Mouse (Mus musculus) heart, embryonic 12.5 days (tissue): ENCODE results near the gene Il22ra1. TPM values are rescaled to one million over a fixed set of nuclear protein-coding genes. Genes with fewer than 3 reads are reported as not detected.
A peak's percentile ranks its signal among the peaks of the same experiment; 100 is the strongest.
"Not testable (repeated sequence)": the region's sequence is repeated elsewhere in the genome, so short reads cannot be mapped to it uniquely, and the experiment has no call there.

Experiments
- ATAC-seq: fragments of 200-750 bp; cut with Nextera tagmentation; 2 replicates; pipeline ENCODE4 v1.8.0; 2017; ENCODE audit warnings: moderate TSS enrichment, moderate library complexity; ENCODE audit not compliant: insufficient number of reproducible peaks, low FRiP score
- H3K27ac ChIP-seq: fragments of 300-500 bp; sonication (generic); 2 replicates; pipeline ENCODE4 v1.5.1; 2016; ENCODE audit warnings: mild to moderate bottlenecking, moderate library complexity; ENCODE audit not compliant: poor library complexity, severe bottlenecking
- H3K27me3 ChIP-seq: fragments of 300-500 bp; sonication (generic); replicated peaks from 2 replicates; pipeline ENCODE4 v1.6.1; 2016; ENCODE audit warnings: mild to moderate bottlenecking, moderate library complexity
- H3K36me3 ChIP-seq: fragments of 300-500 bp; sonication (generic); 2 replicates; pipeline ENCODE4 v1.6.1; 2016; ENCODE audit warnings: mild to moderate bottlenecking, moderate library complexity
- H3K4me1 ChIP-seq: fragments of 300-500 bp; sonication (generic); replicated peaks from 2 replicates; pipeline ENCODE4 v1.6.1; 2016; ENCODE audit warnings: mild to moderate bottlenecking
- H3K4me2 ChIP-seq: fragments of 300-500 bp; sonication (generic); 2 replicates; pipeline ENCODE4 v1.6.1; 2016; ENCODE audit warnings: mild to moderate bottlenecking, moderate library complexity
- H3K4me3 ChIP-seq: fragments of 300-500 bp; sonication (generic); 2 replicates; pipeline ENCODE4 v1.5.1; 2016; ENCODE audit warnings: mild to moderate bottlenecking
- H3K9ac ChIP-seq: fragments of 300-500 bp; sonication (generic); 2 replicates; pipeline ENCODE4 v1.6.1; 2016; ENCODE audit warnings: mild to moderate bottlenecking, moderate library complexity
- H3K9me3 ChIP-seq: fragments of 300-500 bp; sonication (generic); replicated peaks from 2 replicates; pipeline ENCODE4 v1.6.1; 2016; ENCODE audit warnings: mild to moderate bottlenecking, moderate library complexity
- WGBS: fragments of 180-500 bp; shearing (Covaris S2); methylation state at CpG from one replicate; pipeline ENCODE4 v1.1.7; 2016; 5-methylcytosine and 5-hydroxymethylcytosine counted together
- polyA plus RNA-seq: library from polyadenylated mRNA; unstranded; fragments of >200 nt; fragmentation: Nextera tagmentation; extraction: Ambion mirVana; gene quantifications from 2 replicates; pipeline ENCODE4 v1.2.1, GENCODE M21; 2016

Gene Il22ra1
- polyA plus RNA-seq, 1 experiment from 2014 or later, result not detected

GRCm38 (mm10) chr4:135703497-135703896 is 24.5 kb upstream of the Il22ra1 start:
- WGBS, result 71% methylated on average over 13 of the region's 13 CpGs
- H3K9ac ChIP-seq, result no peak overlapping the region
- no peak overlapping the region for H3K27ac ChIP-seq
- no peak overlapping the region for H3K4me2 ChIP-seq
- no peaks in the 10 kb centered on the region for H3K36me3 ChIP-seq
- ATAC-seq, result no peak
- H3K9me3 ChIP-seq, result no peaks in the 10 kb centered on the region
- H3K4me3 ChIP-seq, result no peak overlapping the region
- peaks cover 8% of the 10 kb centered on the region; the same call in 1 of the 2 replicates for H3K27me3 ChIP-seq
- H3K4me1 ChIP-seq, result peaks cover 11% of the 10 kb centered on the region

- WGBS, result 34% methylated on average over 6 of the region's 6 CpGs
- Histone ChIP-seq H3K27ac (no peak overlapping the region), H3K36me3 (no peaks in the 10 kb centered on the region), H3K4me3 (no peak overlapping the region), H3K9ac (no peak overlapping the region; the same call in 1 of the 2 replicates), H3K27me3 (peaks cover 8% of the 10 kb centered on the region; the same call in 1 of the 2 replicates), H3K9me3 (no peaks in the 10 kb centered on the region), H3K4me1 (peaks cover 11% of the 10 kb centered on the region), H3K4me2 (no peak overlapping the region)
- no peak for ATAC-seq
Observed at GRCm38 (mm10) chr4:135704016-135704415, 24.0 kb upstream of the Il22ra1 start.

GRCm38 (mm10) chr4:135706045-135706444 is 21.9 kb upstream of the Il22ra1 start:
- H3K4me3 ChIP-seq, result no peak overlapping the region
- no peak overlapping the region for H3K27ac ChIP-seq
- no peak overlapping the region for H3K4me2 ChIP-seq
- H3K9ac ChIP-seq, result no peak overlapping the region
- H3K27me3 ChIP-seq, result peaks cover 8% of the 10 kb centered on the region; the same call in 1 of the 2 replicates
- H3K9me3 ChIP-seq, result no peaks in the 10 kb centered on the region
- 82% methylated on average over 6 of the region's 6 CpGs for WGBS
- H3K36me3 ChIP-seq, result no peaks in the 10 kb centered on the region
- H3K4me1 ChIP-seq, result peaks cover 11% of the 10 kb centered on the region; the same call in 1 of the 2 replicates
- no peak for ATAC-seq

GRCm38 (mm10) chr4:135709072-135709564 is 18.9 kb upstream of the Il22ra1 start:
- Histone ChIP-seq H3K27ac (no peak overlapping the region), H3K4me3 (peak overlapping the region; percentile 24), H3K9ac (no peak overlapping the region), H3K27me3 (peaks cover 5% of the 10 kb centered on the region; the same call in 1 of the 2 replicates), H3K4me1 (peaks cover 2% of the 10 kb centered on the region; the same call in 1 of the 2 replicates), H3K4me2 (peak overlapping the region; percentile 55), H3K9me3 (0 out of 2 replicates have a peak, but pooled peaks cover 3% of the 10 kb centered on the region), H3K36me3 (no peaks in the 10 kb centered on the region)
- ATAC-seq, result peak; percentile 41; the same call in 1 of the 2 replicates
- WGBS, result 8% methylated on average over 8 of the region's 8 CpGs

GRCm38 (mm10) chr4:135709621-135710020 is 18.4 kb upstream of the Il22ra1 start:
- H3K9me3 ChIP-seq, result 0 out of 2 replicates have a peak, but pooled peaks cover 8% of the 10 kb centered on the region
- no peaks in the 10 kb centered on the region for H3K4me1 ChIP-seq
- no peaks in the 10 kb centered on the region for H3K36me3 ChIP-seq
- 62% methylated on average over 11 of the region's 11 CpGs for WGBS
- no peak overlapping the region for H3K9ac ChIP-seq
- H3K27ac ChIP-seq, result no peak overlapping the region
- no peak overlapping the region for H3K4me3 ChIP-seq
- no peak overlapping the region for H3K4me2 ChIP-seq
- H3K27me3 ChIP-seq, result peaks cover 5% of the 10 kb centered on the region; the same call in 1 of the 2 replicates
- ATAC-seq, result no peak

- no peak overlapping the region for H3K4me3 ChIP-seq
- H3K4me2 ChIP-seq, result no peak overlapping the region
- no peak overlapping the region for H3K27ac ChIP-seq
- peaks cover 13% of the 10 kb centered on the region; the same call in 1 of the 2 replicates for H3K9me3 ChIP-seq
- H3K4me1 ChIP-seq, result no peaks in the 10 kb centered on the region
- H3K36me3 ChIP-seq, result no peaks in the 10 kb centered on the region
- no peaks in the 10 kb centered on the region; the same call in 1 of the 2 replicates for H3K27me3 ChIP-seq
- ATAC-seq, result no peak
- H3K9ac ChIP-seq, result no peak overlapping the region
- 38% methylated on average over 3 of the region's 3 CpGs for WGBS
Observed at GRCm38 (mm10) chr4:135710392-135710791, 17.6 kb upstream of the Il22ra1 start.

GRCm38 (mm10) chr4:135714776-135715175 is 13.2 kb upstream of the Il22ra1 start:
- WGBS, result 71% methylated on average over 8 of the region's 8 CpGs
- ATAC-seq, result no peak

GRCm38 (mm10) chr4:135716438-135716837 is 11.5 kb upstream of the Il22ra1 start:
- peaks cover 20% of the 10 kb centered on the region; the same call in 1 of the 2 replicates for H3K9me3 ChIP-seq
- not testable (repeated sequence) for H3K9ac ChIP-seq, H3K36me3 ChIP-seq, ATAC-seq, H3K27ac ChIP-seq, H3K4me2 ChIP-seq, H3K27me3 ChIP-seq, H3K4me1 ChIP-seq, H3K4me3 ChIP-seq
- WGBS, result 91% methylated on average over 11 of the region's 11 CpGs

More at GRCm38 (mm10) chr4:135714776-135715175, 13.2 kb upstream of the Il22ra1 start:
- Histone ChIP-seq H3K27me3 (no peaks in the 10 kb centered on the region), H3K4me3 (no peak overlapping the region), H3K36me3 (no peaks in the 10 kb centered on the region), H3K4me1 (no peaks in the 10 kb centered on the region), H3K9me3 (peaks cover 13% of the 10 kb centered on the region; the same call in 1 of the 2 replicates), H3K27ac (no peak overlapping the region), H3K4me2 (no peak overlapping the region), H3K9ac (no peak overlapping the region)

GRCm38 (mm10) chr4:135722540-135723290 is 5.3 kb upstream of the Il22ra1 start:
- Histone ChIP-seq H3K27me3 (peaks cover 6% of the 10 kb centered on the region; the same call in 1 of the 2 replicates), H3K4me1 (peaks cover 8% of the 10 kb centered on the region), H3K9me3 (peaks cover 19% of the 10 kb centered on the region; the same call in 1 of the 2 replicates), H3K4me2 (no peak overlapping the region), H3K36me3 (no peaks in the 10 kb centered on the region), H3K9ac (no peak overlapping the region), H3K4me3 (no peak overlapping the region), H3K27ac (no peak overlapping the region)
- no peak for ATAC-seq
- WGBS, result 69% methylated on average over 17 of the region's 17 CpGs

- no peak overlapping the region for H3K4me3 ChIP-seq
- no peak overlapping the region for H3K4me2 ChIP-seq
- H3K27me3 ChIP-seq, result peaks cover 20% of the 10 kb centered on the region
- no peak for ATAC-seq
- no peak overlapping the region for H3K27ac ChIP-seq
- no peak overlapping the region for H3K9ac ChIP-seq
- H3K4me1 ChIP-seq, result peaks cover 21% of the 10 kb centered on the region
- no peaks in the 10 kb centered on the region for H3K36me3 ChIP-seq
- H3K9me3 ChIP-seq, result peaks cover 12% of the 10 kb centered on the region; the same call in 1 of the 2 replicates
- WGBS, result 73% methylated on average over 11 of the region's 11 CpGs
Observed at GRCm38 (mm10) chr4:135726416-135726815, 1.6 kb upstream of the Il22ra1 start.

- peaks cover 8% of the 10 kb centered on the region for H3K9me3 ChIP-seq
- no peak overlapping the region for H3K27ac ChIP-seq
- H3K36me3 ChIP-seq, result no peaks in the 10 kb centered on the region
- no peak for ATAC-seq
- H3K27me3 ChIP-seq, result peaks cover 20% of the 10 kb centered on the region
- H3K4me3 ChIP-seq, result no peak overlapping the region
- H3K9ac ChIP-seq, result no peak overlapping the region
- WGBS, result 80% methylated on average over 9 of the region's 9 CpGs
- peaks cover 21% of the 10 kb centered on the region for H3K4me1 ChIP-seq
- no peak overlapping the region for H3K4me2 ChIP-seq
Observed at GRCm38 (mm10) chr4:135730204-135730603, 2.2 kb downstream of the Il22ra1 start.
